Mouse (Mus musculus): ENCODE measurements around the gene Olfr1297.

Olfr1297 gene

DNA sequence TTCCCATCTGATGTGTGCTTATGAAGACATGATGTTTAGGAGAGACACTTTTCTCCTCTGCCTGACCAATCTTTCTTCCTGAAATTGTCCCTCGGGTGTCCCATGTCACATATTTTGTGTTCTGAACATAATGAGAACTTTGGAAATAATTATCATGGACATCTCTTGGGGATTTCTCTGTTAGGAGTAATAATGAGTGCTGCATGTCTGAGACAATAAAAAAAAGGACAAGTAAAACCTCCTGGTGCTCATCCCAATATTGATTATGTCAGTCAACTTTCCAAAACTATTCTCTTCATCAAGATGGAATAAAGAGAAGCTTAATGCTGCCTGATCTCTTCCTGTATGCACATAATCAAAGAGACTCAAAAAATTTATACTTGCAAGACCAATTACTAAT lies at the start of gene Olfr1297:
Olfr1297 (minus strand) TSS at position 101 of the 400 bp plus-strand sequence.
- no peak for DNase-seq

DNA sequence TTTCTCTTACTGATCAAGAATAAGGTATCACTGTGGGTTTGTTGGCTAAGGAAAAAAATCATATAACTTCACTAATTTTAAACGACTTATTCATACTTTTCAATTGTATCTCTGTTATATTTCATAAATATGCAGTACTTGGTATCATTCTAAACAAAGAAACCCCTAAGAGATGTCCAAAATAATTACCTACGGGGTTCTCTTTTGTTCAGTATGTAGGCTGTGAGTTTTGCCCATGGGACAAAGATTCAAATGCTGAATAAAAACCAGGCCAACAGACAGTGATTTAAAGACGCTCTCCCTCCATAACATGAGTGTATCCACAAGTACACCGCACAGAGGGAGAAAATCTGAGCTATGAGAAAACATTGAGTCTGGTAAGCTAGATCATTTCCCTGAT lies 34.8 kb upstream of the Olfr1297 start, which contains the start of gene Olfr1299:
Olfr1299 (plus strand) TSS at position 301 of the 400 bp plus-strand sequence.
- no peak for DNase-seq

DNA sequence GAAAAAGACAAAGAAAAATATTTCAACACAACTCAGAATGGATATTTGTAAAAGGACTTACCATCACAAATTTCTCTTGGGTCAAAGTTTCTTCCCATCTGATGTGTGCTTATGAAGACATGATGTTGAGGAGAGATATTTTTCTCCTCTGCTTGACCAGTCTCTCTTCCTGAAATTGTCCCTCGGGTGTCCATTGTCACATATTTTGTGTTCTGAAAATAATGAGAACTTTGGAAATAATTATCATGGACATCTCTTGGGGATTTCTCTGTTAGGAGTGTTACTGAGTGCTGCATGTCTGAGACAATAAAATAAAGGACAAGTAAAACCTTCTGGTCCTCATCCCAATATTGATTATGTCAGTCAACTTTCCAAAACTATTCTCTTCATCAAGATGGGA lies 22.8 kb upstream of the Olfr1297 start, which contains the start of gene Olfr1298:
Olfr1298 (minus strand) TSS at position 101 of the 400 bp plus-strand sequence.
- DNase-seq, result no peak

DNA sequence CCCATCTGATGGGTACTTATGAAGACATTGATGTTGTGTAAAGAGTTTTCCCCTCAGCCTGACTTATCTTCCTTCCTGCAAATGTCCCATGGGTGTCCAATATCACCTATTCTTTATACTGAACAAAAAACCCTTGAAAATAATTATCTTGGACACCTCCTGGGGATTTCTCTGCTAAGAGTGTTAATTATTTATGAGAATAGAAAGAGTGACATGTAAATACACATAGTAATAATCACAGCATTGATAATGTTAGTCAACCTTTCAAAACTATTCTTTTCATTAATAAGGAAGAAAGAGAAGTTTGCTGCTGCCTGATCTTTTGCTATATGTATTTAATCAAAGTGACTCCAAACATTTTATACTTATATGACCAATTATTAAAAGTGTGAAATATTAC lies 56.7 kb downstream of the Olfr1297 start, which contains the start of gene Olfr1295:
Olfr1295 (minus strand) TSS at position 101 of the 400 bp plus-strand sequence.
- DNase-seq, result no peak

Data from right cerebral cortex, adult 18-20 months (tissue).